Mouse (Mus musculus): ENCODE measurements around the gene Eps8l3. TPM values are rescaled to one million over a fixed set of nuclear protein-coding genes. Genes with fewer than 3 reads are reported as not detected.

Gene Eps8l3
- not detected in 2 replicates for polyA plus RNA-seq (2015; fragmentation: Nextera tagmentation; extraction: Ambion mirVana)

DNA sequence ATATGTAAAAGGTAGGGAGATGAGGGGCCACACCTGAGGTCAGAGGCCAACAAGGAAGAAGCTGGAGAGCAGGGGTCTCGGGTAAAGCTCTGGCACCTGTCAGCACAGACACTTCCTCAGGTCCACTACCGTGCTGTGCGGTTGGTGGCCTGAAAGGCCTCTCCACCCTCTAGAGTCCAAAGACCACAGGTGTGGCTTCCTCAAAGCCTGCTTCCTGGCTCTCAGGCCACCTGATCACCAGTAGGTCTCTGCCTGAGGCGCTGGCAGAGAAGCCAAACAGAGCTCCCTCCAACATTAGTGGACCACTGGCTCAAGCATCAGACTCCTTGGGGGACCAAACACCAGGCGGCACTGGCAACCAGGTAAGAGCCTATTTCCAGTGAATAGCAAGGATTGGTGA lies at the start of gene Eps8l3:
Gene Eps8l3 (plus strand): TSS at position 225 of the 400 bp plus-strand sequence.
- WGBS = 79% methylated on average over 5 of the region's 5 CpGs
- Histone ChIP-seq H3K9me3 (ENCODE audit: control insufficient read depth, low read length) (no peaks in the 10 kb centered on the region), H3K9ac (ENCODE audit: low read length) (no peak within 1 kb of the TSS), H3K4me1 (replicated peaks; ENCODE audit: control insufficient read depth, insufficient read depth, low read length) (no peaks in the 10 kb centered on the region), H3K27ac (ENCODE audit: low read length) (no peak within 1 kb of the TSS), H3K36me3 (ENCODE audit: control insufficient read depth, insufficient read depth, low read length) (no peaks in the 10 kb centered on the region), H3K27me3 (ENCODE audit: control insufficient read depth, insufficient read depth, low read depth, low read length) (no peaks in the 10 kb centered on the region), H3K4me3 (ENCODE audit: low read length) (no peak within 1 kb of the TSS), H3K4me2 (ENCODE audit: low read depth, low read length) (no peak within 1 kb of the TSS)
- ATAC-seq (ENCODE audit: low read depth) = no peak

DNA sequence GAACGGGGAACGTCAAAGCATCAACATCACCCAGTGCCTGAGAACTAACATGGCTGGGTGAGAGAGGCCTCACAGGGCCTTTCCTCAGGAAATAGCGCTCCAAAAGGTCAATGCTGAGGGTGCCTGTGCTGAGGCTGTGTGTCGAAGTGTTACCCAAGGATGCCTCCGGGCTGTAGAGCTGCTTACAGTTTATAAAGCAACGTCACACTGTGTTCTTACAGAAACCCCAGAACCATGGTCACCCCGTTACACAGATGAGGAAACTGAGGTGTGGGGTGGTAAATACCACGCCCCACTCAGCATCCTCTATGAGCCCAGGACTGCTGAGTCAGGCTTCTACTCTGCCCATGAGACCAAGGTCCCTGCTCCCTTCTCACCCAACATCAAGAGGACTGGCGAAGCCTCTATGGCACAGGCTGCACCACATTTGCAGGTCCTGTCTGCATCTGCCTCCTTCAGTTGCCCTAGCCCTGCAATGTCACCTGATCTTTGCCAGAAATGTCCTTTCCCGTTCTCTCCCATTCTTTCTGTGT lies 49.1 kb upstream of the Eps8l3 start:
- no peaks in the 10 kb centered on the region for H3K9me3 ChIP-seq (ENCODE audit: control insufficient read depth, low read length)
- no peak overlapping the region for H3K4me2 ChIP-seq (ENCODE audit: low read depth, low read length)
- peaks cover 12% of the 10 kb centered on the region for H3K4me1 ChIP-seq (replicated peaks; ENCODE audit: control insufficient read depth, insufficient read depth, low read length)
- H3K4me3 ChIP-seq (ENCODE audit: low read length) = no peak overlapping the region
- H3K27me3 ChIP-seq (ENCODE audit: control insufficient read depth, insufficient read depth, low read depth, low read length) = no peaks in the 10 kb centered on the region
- 79% methylated on average over 10 of the region's 10 CpGs for WGBS
- H3K27ac ChIP-seq (ENCODE audit: low read length) = no peak overlapping the region
- no peaks in the 10 kb centered on the region for H3K36me3 ChIP-seq (ENCODE audit: control insufficient read depth, insufficient read depth, low read length)
- ATAC-seq (ENCODE audit: low read depth) = no peak
- no peak overlapping the region for H3K9ac ChIP-seq (ENCODE audit: low read length)

DNA sequence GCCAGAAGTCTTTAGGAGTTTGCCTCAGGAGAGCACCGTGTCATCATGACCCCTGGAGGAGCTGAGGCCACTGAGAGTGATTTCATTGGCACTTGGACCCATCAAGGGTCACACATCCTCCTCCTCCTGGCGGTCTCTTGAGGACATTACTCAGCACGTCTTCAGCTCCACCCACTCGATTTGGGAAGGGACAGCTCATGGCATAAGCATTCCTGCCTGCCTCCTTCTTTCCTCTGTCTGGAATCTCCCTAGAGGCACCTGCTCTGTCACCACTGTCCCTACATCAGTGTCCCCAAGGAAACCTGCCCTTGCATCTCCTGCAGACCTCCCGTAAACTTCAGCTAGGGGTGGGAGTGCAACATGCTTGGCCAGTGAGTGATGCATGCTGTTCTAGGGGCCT lies 48.5 kb upstream of the Eps8l3 start:
- WGBS = 21% methylated on average over 5 of the region's 5 CpGs
- H3K9ac ChIP-seq (ENCODE audit: low read length) = no peak overlapping the region
- no peak overlapping the region for H3K4me2 ChIP-seq (ENCODE audit: low read depth, low read length)
- H3K9me3 ChIP-seq (ENCODE audit: control insufficient read depth, low read length) = no peaks in the 10 kb centered on the region
- no peak overlapping the region for H3K4me3 ChIP-seq (ENCODE audit: low read length)
- no peaks in the 10 kb centered on the region for H3K36me3 ChIP-seq (ENCODE audit: control insufficient read depth, insufficient read depth, low read length)
- H3K27me3 ChIP-seq (ENCODE audit: control insufficient read depth, insufficient read depth, low read depth, low read length) = no peaks in the 10 kb centered on the region
- ATAC-seq (ENCODE audit: low read depth) = no peak
- H3K27ac ChIP-seq (ENCODE audit: low read length) = no peak overlapping the region
- peaks cover 12% of the 10 kb centered on the region for H3K4me1 ChIP-seq (replicated peaks; ENCODE audit: control insufficient read depth, insufficient read depth, low read length)

DNA sequence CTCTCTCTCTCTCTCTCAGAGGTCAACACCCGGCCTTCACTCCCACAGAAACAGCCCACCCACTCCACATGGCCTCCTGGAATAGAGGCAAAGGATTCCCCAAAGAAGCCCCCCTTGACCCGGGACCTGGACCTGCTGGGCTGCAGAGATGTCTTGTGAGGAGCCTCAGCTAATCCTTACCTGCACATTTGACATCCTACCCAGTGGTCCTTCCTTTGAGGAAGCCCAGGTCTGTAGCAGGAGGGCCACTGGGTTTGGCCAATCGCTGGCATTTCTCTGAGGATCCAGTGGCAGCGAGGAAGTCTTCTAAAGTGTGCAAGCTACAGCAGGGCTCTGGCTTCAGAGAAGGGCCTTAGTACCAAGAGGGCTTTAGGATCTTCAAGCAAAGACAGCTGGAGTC lies 48.0 kb upstream of the Eps8l3 start:
- ATAC-seq (ENCODE audit: low read depth) = no peak
- no peaks in the 10 kb centered on the region for H3K36me3 ChIP-seq (ENCODE audit: control insufficient read depth, insufficient read depth, low read length)
- no peak overlapping the region for H3K9ac ChIP-seq (ENCODE audit: low read length)
- H3K9me3 ChIP-seq (ENCODE audit: control insufficient read depth, low read length) = no peaks in the 10 kb centered on the region
- H3K4me1 ChIP-seq (replicated peaks; ENCODE audit: control insufficient read depth, insufficient read depth, low read length) = peaks cover 12% of the 10 kb centered on the region
- H3K4me2 ChIP-seq (ENCODE audit: low read depth, low read length) = no peak overlapping the region
- H3K27ac ChIP-seq (ENCODE audit: low read length) = no peak overlapping the region
- no peak overlapping the region for H3K4me3 ChIP-seq (ENCODE audit: low read length)
- no peaks in the 10 kb centered on the region for H3K27me3 ChIP-seq (ENCODE audit: control insufficient read depth, insufficient read depth, low read depth, low read length)
- 82% methylated on average over 4 of the region's 4 CpGs for WGBS

DNA sequence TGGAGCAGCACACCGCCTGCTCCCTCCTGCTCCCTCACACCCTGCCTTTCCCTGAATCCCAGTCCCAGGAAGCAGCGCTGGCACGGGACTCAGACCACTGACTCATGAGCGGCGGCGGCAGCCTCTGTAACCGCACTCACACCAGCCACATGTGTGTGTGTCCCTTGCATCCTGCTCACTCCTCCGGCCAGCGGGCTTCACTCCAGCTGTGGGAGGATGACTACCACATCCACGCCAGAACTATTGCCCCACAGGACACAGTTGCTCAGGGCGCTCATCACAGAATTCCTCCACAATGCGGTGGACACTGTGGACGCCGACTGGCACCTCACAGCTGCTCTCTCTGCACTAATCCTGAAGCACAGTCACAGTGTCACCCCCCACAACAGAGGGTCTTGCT lies 47.4 kb upstream of the Eps8l3 start:
- H3K9ac ChIP-seq (ENCODE audit: low read length) = no peak overlapping the region
- no peaks in the 10 kb centered on the region for H3K9me3 ChIP-seq (ENCODE audit: control insufficient read depth, low read length)
- 56% methylated on average over 14 of the region's 14 CpGs for WGBS
- no peak for ATAC-seq (ENCODE audit: low read depth)
- H3K4me1 ChIP-seq (replicated peaks; ENCODE audit: control insufficient read depth, insufficient read depth, low read length) = peaks cover 9% of the 10 kb centered on the region
- no peak overlapping the region for H3K4me2 ChIP-seq (ENCODE audit: low read depth, low read length)
- no peak overlapping the region for H3K4me3 ChIP-seq (ENCODE audit: low read length)
- H3K36me3 ChIP-seq (ENCODE audit: control insufficient read depth, insufficient read depth, low read length) = no peaks in the 10 kb centered on the region
- H3K27me3 ChIP-seq (ENCODE audit: control insufficient read depth, insufficient read depth, low read depth, low read length) = no peaks in the 10 kb centered on the region
- no peak overlapping the region for H3K27ac ChIP-seq (ENCODE audit: low read length)

DNA sequence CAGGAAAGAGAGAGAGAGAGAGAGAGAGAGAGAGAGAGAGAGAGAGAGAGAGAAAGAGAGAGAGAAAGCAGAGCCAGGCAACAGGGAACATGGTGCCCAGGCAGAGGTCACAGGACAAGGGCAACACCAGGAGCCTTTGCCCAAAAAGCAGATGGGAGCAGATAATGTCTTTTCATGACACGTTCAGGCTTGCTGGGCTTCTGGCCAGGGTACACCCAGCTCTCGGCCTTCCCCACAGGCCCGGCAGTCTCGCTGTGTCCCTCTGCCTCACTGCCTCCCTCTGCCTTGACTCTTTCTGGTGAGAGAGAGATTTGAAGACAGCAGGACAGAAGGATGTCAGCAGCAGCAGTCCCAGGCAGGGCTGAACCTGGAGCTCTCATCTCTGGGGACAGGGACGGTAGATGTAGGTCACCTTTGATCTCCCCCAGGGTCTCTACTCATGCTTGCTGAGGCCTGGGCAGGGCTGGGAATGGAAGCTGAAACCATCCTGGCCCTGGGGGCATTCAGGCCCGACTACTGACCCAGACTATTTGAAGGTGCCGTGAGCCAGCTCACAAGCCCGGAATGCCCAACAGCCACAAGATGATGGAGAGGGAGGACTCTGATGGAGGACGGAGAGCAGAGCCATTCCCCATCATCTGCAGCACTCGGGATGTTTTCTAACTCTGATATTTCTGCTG lies 45.0 kb upstream of the Eps8l3 start:
- WGBS = 61% methylated on average over 10 of the region's 10 CpGs
- no peak for ATAC-seq (ENCODE audit: low read depth)
- H3K9me3 ChIP-seq (ENCODE audit: control insufficient read depth, low read length) = no peaks in the 10 kb centered on the region

DNA sequence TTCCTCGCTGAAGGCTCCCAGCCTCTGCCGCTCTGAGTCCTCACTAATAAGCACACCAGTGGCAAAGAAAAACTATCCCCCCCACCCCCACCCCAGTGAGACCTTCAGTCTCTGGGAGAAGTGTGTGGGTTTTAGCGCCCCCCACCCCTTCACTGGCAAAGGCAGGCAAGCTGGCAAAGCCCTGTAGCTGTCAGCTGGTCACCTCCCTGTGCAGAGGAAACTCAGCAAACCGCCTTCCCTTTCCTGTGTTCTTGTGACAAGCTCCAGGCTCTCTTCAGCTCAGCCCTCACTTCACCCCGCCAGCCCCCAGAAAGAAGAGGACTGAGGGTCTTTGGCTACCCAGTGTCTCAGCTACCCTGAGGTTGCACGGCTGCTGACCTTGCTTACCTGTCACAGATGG lies 44.4 kb upstream of the Eps8l3 start:
- Histone ChIP-seq H3K27ac (ENCODE audit: low read length) (no peak overlapping the region), H3K9me3 (ENCODE audit: control insufficient read depth, low read length) (no peaks in the 10 kb centered on the region), H3K27me3 (ENCODE audit: control insufficient read depth, insufficient read depth, low read depth, low read length) (no peaks in the 10 kb centered on the region), H3K36me3 (ENCODE audit: control insufficient read depth, insufficient read depth, low read length) (no peaks in the 10 kb centered on the region), H3K4me3 (ENCODE audit: low read length) (no peak overlapping the region), H3K4me2 (ENCODE audit: low read depth, low read length) (no peak overlapping the region), H3K9ac (ENCODE audit: low read length) (no peak overlapping the region), H3K4me1 (replicated peaks; ENCODE audit: control insufficient read depth, insufficient read depth, low read length) (0 out of 2 replicates have a peak, but pooled peaks cover 3% of the 10 kb centered on the region)
- 61% methylated on average over 6 of the region's 6 CpGs for WGBS
- ATAC-seq (ENCODE audit: low read depth) = no peak

More for the DNA sequence above, 45.0 kb upstream of the Eps8l3 start:
- no peak overlapping the region for H3K4me3 ChIP-seq (ENCODE audit: low read length)
- H3K27ac ChIP-seq (ENCODE audit: low read length) = no peak overlapping the region
- no peak overlapping the region for H3K4me2 ChIP-seq (ENCODE audit: low read depth, low read length)
- H3K27me3 ChIP-seq (ENCODE audit: control insufficient read depth, insufficient read depth, low read depth, low read length) = no peaks in the 10 kb centered on the region
- no peaks in the 10 kb centered on the region for H3K36me3 ChIP-seq (ENCODE audit: control insufficient read depth, insufficient read depth, low read length)
- H3K9ac ChIP-seq (ENCODE audit: low read length) = no peak overlapping the region
- H3K4me1 ChIP-seq (replicated peaks; ENCODE audit: control insufficient read depth, insufficient read depth, low read length) = 0 out of 2 replicates have a peak, but pooled peaks cover 3% of the 10 kb centered on the region

DNA sequence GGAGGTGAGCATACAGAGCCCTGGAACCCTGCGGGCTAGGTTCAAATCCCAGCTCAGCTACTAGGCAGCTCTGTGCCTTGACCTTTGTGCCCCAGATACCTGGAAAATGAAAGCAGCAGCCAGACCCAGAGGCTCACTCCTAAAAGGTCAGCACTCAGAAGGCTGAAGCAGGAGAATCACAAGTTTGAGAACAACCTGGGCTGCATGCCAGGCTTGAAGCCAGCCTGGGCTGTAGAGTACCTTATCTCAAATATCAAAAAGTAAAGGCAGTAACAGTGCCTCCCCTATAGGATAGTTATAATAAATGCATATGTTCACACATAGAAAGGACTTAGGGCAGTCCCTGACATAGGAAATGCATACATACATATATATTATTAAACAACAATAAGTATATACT lies 43.7 kb upstream of the Eps8l3 start:
- Histone ChIP-seq H3K4me3 (ENCODE audit: low read length) (no peak overlapping the region), H3K9ac (ENCODE audit: low read length) (no peak overlapping the region), H3K36me3 (ENCODE audit: control insufficient read depth, insufficient read depth, low read length) (no peaks in the 10 kb centered on the region), H3K9me3 (ENCODE audit: control insufficient read depth, low read length) (no peaks in the 10 kb centered on the region), H3K4me2 (ENCODE audit: low read depth, low read length) (no peak overlapping the region), H3K27me3 (ENCODE audit: control insufficient read depth, insufficient read depth, low read depth, low read length) (no peaks in the 10 kb centered on the region), H3K4me1 (replicated peaks; ENCODE audit: control insufficient read depth, insufficient read depth, low read length) (0 out of 2 replicates have a peak, but pooled peaks cover 3% of the 10 kb centered on the region), H3K27ac (ENCODE audit: low read length) (no peak overlapping the region)
- no peak for ATAC-seq (ENCODE audit: low read depth)
- 75% methylated on average over 1 of the region's 1 CpGs for WGBS

DNA sequence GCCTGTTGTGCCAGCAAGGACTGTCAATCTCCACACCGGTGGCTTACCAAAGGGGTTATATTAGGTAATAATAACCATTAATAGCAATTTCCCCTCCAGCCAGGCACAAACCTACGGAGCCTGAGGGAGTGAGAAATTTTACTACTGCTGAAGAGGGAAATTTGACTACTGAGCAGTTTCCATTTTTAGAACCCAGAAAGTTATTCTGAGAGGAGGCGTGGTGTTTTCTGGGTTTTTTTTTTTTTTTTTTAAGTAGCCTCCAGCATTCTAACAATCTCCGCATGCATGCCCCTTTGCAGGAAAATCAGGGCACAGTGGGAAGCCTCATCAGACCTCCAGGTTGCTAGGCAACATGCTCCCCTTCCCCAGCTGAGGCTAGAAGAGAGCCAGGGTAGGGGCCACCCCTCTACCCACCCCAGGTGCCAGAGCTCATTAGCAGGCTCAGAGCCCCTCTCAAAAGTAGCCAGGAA lies 43.1 kb upstream of the Eps8l3 start:
- ATAC-seq (ENCODE audit: low read depth) = no peak
- no peak overlapping the region for H3K4me2 ChIP-seq (ENCODE audit: low read depth, low read length)
- 0 out of 2 replicates have a peak, but pooled peaks cover 3% of the 10 kb centered on the region for H3K4me1 ChIP-seq (replicated peaks; ENCODE audit: control insufficient read depth, insufficient read depth, low read length)
- H3K9me3 ChIP-seq (ENCODE audit: control insufficient read depth, low read length) = no peaks in the 10 kb centered on the region
- H3K27me3 ChIP-seq (ENCODE audit: control insufficient read depth, insufficient read depth, low read depth, low read length) = no peaks in the 10 kb centered on the region
- no peak overlapping the region for H3K27ac ChIP-seq (ENCODE audit: low read length)
- no peak overlapping the region for H3K9ac ChIP-seq (ENCODE audit: low read length)
- no peaks in the 10 kb centered on the region for H3K36me3 ChIP-seq (ENCODE audit: control insufficient read depth, insufficient read depth, low read length)
- 57% methylated on average over 4 of the region's 4 CpGs for WGBS
- no peak overlapping the region for H3K4me3 ChIP-seq (ENCODE audit: low read length)

Measured in lung, embryonic 16.5 days (tissue).